Mouse (Mus musculus) embryonic facial prominence, embryonic 13.5 days (tissue): ENCODE measurements around the gene Gm28360. TPM values are rescaled to one million over a fixed set of nuclear protein-coding genes. Genes with fewer than 3 reads are reported as not detected.
"Not testable (repeated sequence)": the region's sequence is repeated elsewhere in the genome, so short reads cannot be mapped to it uniquely, and the experiment has no call there.

Source experiments
- ATAC-seq: fragments of 200-750 bp; cut with Nextera tagmentation; 2 replicates; pipeline ENCODE4 v1.8.0; 2017; ENCODE audit warnings: low read depth; ENCODE audit not compliant: insufficient number of reproducible peaks, insufficient read depth, low FRiP score, low TSS enrichment
- H3K27ac ChIP-seq: fragments of 300-500 bp; sonication (generic); 2 replicates; pipeline ENCODE4 v1.5.1; 2015; ENCODE audit warnings: moderate library complexity, mild to moderate bottlenecking, inconsistent platforms
- H3K27me3 ChIP-seq: fragments of 300-500 bp; sonication (generic); 2 replicates; pipeline ENCODE4 v1.6.1; 2015; ENCODE audit warnings: mild to moderate bottlenecking, inconsistent platforms
- H3K36me3 ChIP-seq: fragments of 300-500 bp; sonication (generic); 2 replicates; pipeline ENCODE4 v1.6.1; 2015; ENCODE audit warnings: mild to moderate bottlenecking, inconsistent platforms
- H3K4me1 ChIP-seq: fragments of 300-500 bp; sonication (generic); 2 replicates; pipeline ENCODE4 v1.6.1; 2015; ENCODE audit warnings: inconsistent platforms
- H3K4me2 ChIP-seq: fragments of 300-500 bp; sonication (generic); 2 replicates; pipeline ENCODE4 v1.6.1; 2015; ENCODE audit warnings: moderate library complexity, mild to moderate bottlenecking, inconsistent platforms
- H3K4me3 ChIP-seq: fragments of 300-500 bp; sonication (generic); 2 replicates; pipeline ENCODE4 v1.5.1; 2015; ENCODE audit warnings: mild to moderate bottlenecking, inconsistent platforms
- H3K9ac ChIP-seq: fragments of 300-500 bp; sonication (generic); 2 replicates; pipeline ENCODE4 v1.6.1; 2015; ENCODE audit warnings: mild to moderate bottlenecking, inconsistent platforms
- H3K9me3 ChIP-seq: fragments of 300-500 bp; sonication (generic); 2 replicates; pipeline ENCODE4 v1.6.1; 2016; ENCODE audit warnings: inconsistent platforms
- WGBS: fragments of 180-500 bp; shearing (Covaris S2); methylation state at CpG from one replicate; pipeline ENCODE4 v1.1.7; 2015; ENCODE audit warnings: mixed read lengths; 5-methylcytosine and 5-hydroxymethylcytosine counted together
- polyA plus RNA-seq: library from polyadenylated mRNA; unstranded; fragments of >200 nt; fragmentation: Nextera tagmentation; extraction: Ambion mirVana; gene quantifications from 2 replicates; pipeline ENCODE4 v1.2.1, GENCODE M21; 2015

Gene Gm28360
- polyA plus RNA-seq: not detected in 2 replicates

DNA sequence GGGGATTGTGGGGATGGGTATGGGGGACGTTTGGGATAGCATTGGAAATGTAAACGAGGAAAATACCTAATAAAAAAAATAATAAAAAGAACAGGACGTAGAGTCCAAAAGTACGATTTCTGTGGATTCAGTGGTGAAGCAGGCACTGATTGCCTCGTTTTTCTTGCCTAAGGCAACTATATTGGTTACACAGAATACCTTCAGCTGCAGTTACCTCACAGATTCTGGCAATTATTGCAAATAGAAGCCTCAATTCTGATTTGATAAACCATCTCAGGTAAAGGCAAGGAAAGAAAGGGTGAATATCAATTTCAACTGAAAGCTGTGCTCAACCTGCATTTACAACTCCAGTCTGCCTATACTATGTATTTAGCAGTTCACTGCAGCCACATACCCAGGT is at the start of gene Gm28360:
Gene Gm28360 (plus strand): TSS at position 301 of the 400 bp plus-strand sequence.
- ATAC-seq: not testable (repeated sequence)

GRCm38 (mm10) chr1:117780833-117781232 is 49.0 kb upstream of the Gm28360 start, which contains the start of gene B020011L13Rik:
Gene B020011L13Rik, plus strand, starts transcription at chr1:117781133.
- H3K9ac ChIP-seq, H3K4me3 ChIP-seq, ATAC-seq, H3K27ac ChIP-seq, H3K27me3 ChIP-seq, H3K9me3 ChIP-seq, H3K4me2 ChIP-seq, H3K36me3 ChIP-seq, H3K4me1 ChIP-seq: not testable (repeated sequence)
- WGBS: 60% methylated on average over 3 of the region's 3 CpGs

More for the DNA sequence above, at the start of gene Gm28360:
- H3K4me1 ChIP-seq, H3K27ac ChIP-seq, H3K9me3 ChIP-seq, H3K4me3 ChIP-seq, H3K27me3 ChIP-seq, H3K4me2 ChIP-seq, H3K36me3 ChIP-seq, H3K9ac ChIP-seq: not testable (repeated sequence)
- WGBS: 66% methylated on average over 5 of the region's 5 CpGs

GRCm38 (mm10) chr1:117816271-117816670 is 13.6 kb upstream of the Gm28360 start:
- H3K9me3 ChIP-seq, H3K9ac ChIP-seq, H3K27ac ChIP-seq, H3K4me2 ChIP-seq, H3K36me3 ChIP-seq, ATAC-seq, H3K4me3 ChIP-seq, H3K4me1 ChIP-seq, H3K27me3 ChIP-seq: not testable (repeated sequence)

GRCm38 (mm10) chr1:117851718-117852117 is 21.8 kb downstream of the Gm28360 start:
- H3K4me1 ChIP-seq, H3K4me2 ChIP-seq, H3K36me3 ChIP-seq, H3K9ac ChIP-seq, ATAC-seq, H3K27me3 ChIP-seq, H3K9me3 ChIP-seq, H3K4me3 ChIP-seq, H3K27ac ChIP-seq: not testable (repeated sequence)
- WGBS: 92% methylated on average over 3 of the region's 3 CpGs

Other genes starting within 250 kb of the Gm28360 start
- not detected in 2 replicates for gene Gm28363, start 132.9 kb upstream of the Gm28360 start, polyA plus RNA-seq
- not detected in 2 replicates for gene B020011L13Rik, start 48.9 kb upstream of the Gm28360 start, polyA plus RNA-seq
- not detected in 2 replicates for gene Gm28168, start 97.9 kb downstream of the Gm28360 start, polyA plus RNA-seq
- gene Gm7145, start 135.9 kb downstream of the Gm28360 start, polyA plus RNA-seq: not detected in 2 replicates